Mouse (Mus musculus) heart, embryonic 11.5 days (tissue): ENCODE measurements at regions not wholly inside any gene's neighbourhood (a gene's known extent, or its start where the extent isn't known, plus 50 kb on each side); places are given as distances from the start of the nearest gene placed in this dataset.
A peak's percentile ranks its signal among the peaks of the same experiment; 100 is the strongest.

Source experiments
- ATAC-seq: fragments of 200-750 bp; cut with Nextera tagmentation; replicated peaks from 2 replicates; pipeline ENCODE4 v1.8.0; 2017; ENCODE audit warnings: moderate library complexity; ENCODE audit not compliant: insufficient number of reproducible peaks, low FRiP score, low TSS enrichment
- H3K27ac ChIP-seq: fragments of 300-500 bp; sonication (generic); 2 replicates; pipeline ENCODE4 v1.5.1; 2014; ENCODE audit warnings: mild to moderate bottlenecking, low read depth, low read length
- H3K27me3 ChIP-seq: fragments of 300-500 bp; sonication (generic); 2 replicates; pipeline ENCODE4 v1.6.1; 2014; ENCODE audit warnings: mild to moderate bottlenecking, low read length, mixed read lengths; ENCODE audit not compliant: control insufficient read depth, insufficient read depth
- H3K36me3 ChIP-seq: fragments of 300-500 bp; sonication (generic); 2 replicates; pipeline ENCODE4 v1.6.1; 2014; ENCODE audit warnings: mild to moderate bottlenecking, low read length, moderate library complexity, mixed read lengths; ENCODE audit not compliant: control insufficient read depth, insufficient read depth
- H3K4me1 ChIP-seq: fragments of 300-500 bp; sonication (generic); 2 replicates; pipeline ENCODE4 v1.6.1; 2014; ENCODE audit warnings: low read length; ENCODE audit not compliant: control insufficient read depth, insufficient read depth
- H3K4me2 ChIP-seq: fragments of 300-500 bp; sonication (generic); 2 replicates; pipeline ENCODE4 v1.6.1; 2014; ENCODE audit warnings: mild to moderate bottlenecking, moderate library complexity
- H3K4me3 ChIP-seq: fragments of 300-500 bp; sonication (generic); 2 replicates; pipeline ENCODE4 v1.5.1; 2014; ENCODE audit warnings: low read depth, low read length
- H3K9ac ChIP-seq: fragments of 300-500 bp; sonication (generic); 2 replicates; pipeline ENCODE4 v1.6.1; 2014; ENCODE audit warnings: mild to moderate bottlenecking, low read depth, low read length, moderate library complexity
- H3K9me3 ChIP-seq: fragments of 300-500 bp; sonication (generic); replicated peaks from 2 replicates; pipeline ENCODE4 v1.6.1; 2016; ENCODE audit warnings: low read length; ENCODE audit not compliant: control insufficient read depth
- WGBS: fragments of 180-500 bp; shearing (Covaris S2); extraction: QIAGEN DNeasy Blood & Tissue Kit; methylation state at CpG from one replicate; pipeline ENCODE4 v1.1.7; 2014; ENCODE audit not compliant: insufficient replicate concordance; 5-methylcytosine and 5-hydroxymethylcytosine counted together

DNA sequence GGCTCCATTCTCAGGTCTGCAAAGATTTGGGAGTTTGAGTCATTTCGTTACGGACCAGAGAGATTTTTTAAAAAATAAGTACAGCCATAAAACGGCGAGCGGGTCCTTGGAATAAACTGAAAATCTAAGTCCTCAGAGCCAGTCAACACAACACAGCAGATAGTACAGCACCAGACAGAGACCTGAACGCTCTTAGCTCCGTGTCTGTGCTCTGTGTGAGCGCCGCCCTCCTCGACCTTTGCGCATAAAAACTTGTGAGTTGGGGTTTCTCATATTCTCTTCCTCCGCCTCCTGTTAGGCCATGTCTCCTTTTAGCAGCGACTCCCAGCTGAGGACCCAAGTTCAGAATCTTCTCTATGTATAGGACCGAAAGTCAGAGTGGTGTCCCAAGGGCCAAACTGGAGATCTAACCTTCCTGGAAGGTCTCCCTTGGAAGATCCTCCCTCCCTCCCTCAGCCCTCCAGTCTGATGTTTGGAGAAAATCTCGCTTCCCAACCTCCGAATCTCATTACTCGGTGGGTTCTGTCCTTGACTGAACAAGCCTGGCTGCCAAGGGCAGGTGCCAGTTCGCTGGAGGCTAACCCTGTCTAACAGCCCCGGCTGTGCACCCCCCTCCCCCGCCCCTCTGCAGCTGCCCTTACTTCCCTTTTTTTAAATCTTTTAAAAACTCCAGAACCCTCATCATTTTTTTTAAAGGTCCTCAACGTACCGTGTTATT, 314.0 kb downstream of the Parp8 start:
- Histone ChIP-seq H3K27ac (no peak overlapping the region), H3K4me3 (peak overlapping the region; percentile 46), H3K9me3 (no peaks in the 10 kb centered on the region), H3K9ac (peak overlapping the region; percentile 49), H3K36me3 (no peaks in the 10 kb centered on the region), H3K4me2 (peak overlapping the region; percentile 89), H3K4me1 (peaks cover 9% of the 10 kb centered on the region; the same call in 1 of the 2 replicates), H3K27me3 (peaks cover 47% of the 10 kb centered on the region)
- WGBS: 2% methylated on average over 22 of the region's 22 CpGs
- no peak for ATAC-seq

- no peak overlapping the region for H3K4me3 ChIP-seq
- peaks cover 9% of the 10 kb centered on the region; the same call in 1 of the 2 replicates for H3K4me1 ChIP-seq
- no peaks in the 10 kb centered on the region for H3K36me3 ChIP-seq
- peaks cover 57% of the 10 kb centered on the region for H3K27me3 ChIP-seq
- H3K27ac ChIP-seq: no peak overlapping the region
- 17% methylated on average over 7 of the region's 7 CpGs for WGBS
- H3K9me3 ChIP-seq: no peaks in the 10 kb centered on the region
- no peak overlapping the region for H3K4me2 ChIP-seq
- no peak overlapping the region for H3K9ac ChIP-seq
- ATAC-seq: peak; percentile 42; the same call in 1 of the 2 replicates
Observed at GRCm38 (mm10) chr13:116709671-116710070, 315.7 kb downstream of the Parp8 start.

DNA sequence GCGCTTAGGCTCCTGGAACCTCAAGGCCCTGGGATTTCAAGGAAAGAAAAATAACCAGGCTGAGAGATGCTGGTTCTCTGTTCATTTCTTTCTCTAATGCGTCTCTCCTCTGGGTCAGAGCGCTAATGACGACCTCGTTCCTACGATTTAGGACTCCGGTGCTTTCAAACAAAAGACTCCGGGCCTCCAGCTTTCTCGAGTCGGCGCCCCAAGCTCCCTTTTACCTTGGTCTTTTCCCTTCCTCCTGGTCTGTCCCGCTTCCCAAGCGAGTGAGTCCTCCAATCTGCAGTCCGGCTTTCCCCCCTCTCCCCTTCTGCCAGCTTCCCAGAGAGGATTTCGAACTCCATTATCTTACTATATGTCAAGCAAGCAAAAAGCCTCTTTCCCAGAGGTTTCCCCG, 316.5 kb downstream of the Parp8 start:
- Histone ChIP-seq H3K27me3 (peaks cover 58% of the 10 kb centered on the region), H3K9ac (no peak overlapping the region; the same call in 1 of the 2 replicates), H3K36me3 (no peaks in the 10 kb centered on the region), H3K27ac (no peak overlapping the region), H3K4me1 (peaks cover 9% of the 10 kb centered on the region; the same call in 1 of the 2 replicates), H3K4me3 (peak overlapping the region; percentile 15), H3K9me3 (no peaks in the 10 kb centered on the region), H3K4me2 (peak overlapping the region; percentile 59)
- WGBS: 1% methylated on average over 16 of the region's 16 CpGs
- ATAC-seq: no peak

GRCm38 (mm10) chr13:116708456-116708780, 316.9 kb downstream of the Parp8 start:
- Histone ChIP-seq H3K4me3 (peak overlapping the region; percentile 15), H3K27me3 (peaks cover 58% of the 10 kb centered on the region), H3K9ac (no peak overlapping the region)

GRCm38 (mm10) chr13:116707621-116708455, 317.5 kb downstream of the Parp8 start:
- peaks cover 9% of the 10 kb centered on the region; the same call in 1 of the 2 replicates for H3K4me1 ChIP-seq
- H3K36me3 ChIP-seq: no peaks in the 10 kb centered on the region
- H3K9me3 ChIP-seq: no peaks in the 10 kb centered on the region
- H3K9ac ChIP-seq: no peak overlapping the region
- ATAC-seq: no peak
- peaks cover 58% of the 10 kb centered on the region for H3K27me3 ChIP-seq
- peak overlapping the region; percentile 59 for H3K4me2 ChIP-seq
- peak overlapping the region; percentile 15 for H3K4me3 ChIP-seq
- WGBS: 5% methylated on average over 20 of the region's 20 CpGs
- H3K27ac ChIP-seq: no peak overlapping the region

More at GRCm38 (mm10) chr13:116708456-116708780, 316.9 kb downstream of the Parp8 start:
- Histone ChIP-seq H3K4me2 (peak overlapping the region; percentile 59), H3K36me3 (no peaks in the 10 kb centered on the region), H3K27ac (no peak overlapping the region), H3K9me3 (no peaks in the 10 kb centered on the region), H3K4me1 (peaks cover 9% of the 10 kb centered on the region; the same call in 1 of the 2 replicates)
- no peak for ATAC-seq
- WGBS: 1% methylated on average over 7 of the region's 7 CpGs

DNA sequence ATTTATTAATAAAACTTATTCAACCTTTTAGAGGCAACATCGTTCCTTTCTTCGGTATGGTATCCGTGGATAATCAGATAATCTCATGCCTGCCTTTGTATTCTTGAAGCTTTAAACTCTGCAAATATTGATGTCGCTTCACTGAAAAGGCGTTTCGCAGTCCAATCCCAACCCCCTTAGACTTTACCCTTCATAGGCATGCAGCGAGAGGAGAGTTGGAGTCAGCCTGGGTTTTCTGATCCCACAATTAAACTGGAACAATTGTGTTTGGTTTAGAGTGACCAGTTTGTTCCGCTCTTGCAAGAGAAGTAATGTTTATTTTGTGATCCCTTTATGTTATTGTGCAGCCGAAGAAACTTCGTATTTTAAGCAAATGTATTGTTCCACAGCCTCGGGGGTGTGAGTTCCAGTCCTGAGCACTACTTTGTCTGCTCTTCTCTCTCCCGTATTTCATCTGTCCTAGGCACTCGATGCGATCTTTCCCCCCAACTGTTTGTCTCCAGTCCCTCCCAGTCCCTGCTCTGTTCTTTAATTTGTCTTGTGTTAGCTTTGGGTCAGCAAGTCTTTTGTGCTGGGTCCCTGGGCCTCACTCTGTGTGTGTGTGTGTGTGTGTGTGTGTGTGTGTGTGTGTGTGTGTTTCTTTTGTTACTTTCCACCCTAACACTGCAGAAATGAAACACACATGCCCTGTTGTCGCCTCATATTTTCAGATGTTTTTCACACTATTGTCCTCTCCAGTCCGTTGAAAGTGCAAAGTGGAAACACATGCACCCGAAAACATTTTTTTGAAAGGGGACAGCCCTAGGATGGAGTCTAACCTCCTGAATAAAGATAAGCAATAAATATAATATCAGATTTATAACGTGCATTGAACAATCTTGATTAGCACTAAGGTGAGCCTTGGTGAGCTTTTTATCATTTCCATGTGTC, 318.7 kb downstream of the Parp8 start:
- 9% methylated on average over 18 of the region's 18 CpGs for WGBS
- H3K27me3 ChIP-seq: peaks cover 58% of the 10 kb centered on the region
- H3K9me3 ChIP-seq: no peaks in the 10 kb centered on the region
- no peak for ATAC-seq
- H3K4me3 ChIP-seq: no peak overlapping the region
- H3K9ac ChIP-seq: no peak overlapping the region
- H3K4me2 ChIP-seq: peak overlapping the region; percentile 75
- no peaks in the 10 kb centered on the region for H3K36me3 ChIP-seq
- peaks cover 7% of the 10 kb centered on the region; the same call in 1 of the 2 replicates for H3K4me1 ChIP-seq
- no peak overlapping the region for H3K27ac ChIP-seq

DNA sequence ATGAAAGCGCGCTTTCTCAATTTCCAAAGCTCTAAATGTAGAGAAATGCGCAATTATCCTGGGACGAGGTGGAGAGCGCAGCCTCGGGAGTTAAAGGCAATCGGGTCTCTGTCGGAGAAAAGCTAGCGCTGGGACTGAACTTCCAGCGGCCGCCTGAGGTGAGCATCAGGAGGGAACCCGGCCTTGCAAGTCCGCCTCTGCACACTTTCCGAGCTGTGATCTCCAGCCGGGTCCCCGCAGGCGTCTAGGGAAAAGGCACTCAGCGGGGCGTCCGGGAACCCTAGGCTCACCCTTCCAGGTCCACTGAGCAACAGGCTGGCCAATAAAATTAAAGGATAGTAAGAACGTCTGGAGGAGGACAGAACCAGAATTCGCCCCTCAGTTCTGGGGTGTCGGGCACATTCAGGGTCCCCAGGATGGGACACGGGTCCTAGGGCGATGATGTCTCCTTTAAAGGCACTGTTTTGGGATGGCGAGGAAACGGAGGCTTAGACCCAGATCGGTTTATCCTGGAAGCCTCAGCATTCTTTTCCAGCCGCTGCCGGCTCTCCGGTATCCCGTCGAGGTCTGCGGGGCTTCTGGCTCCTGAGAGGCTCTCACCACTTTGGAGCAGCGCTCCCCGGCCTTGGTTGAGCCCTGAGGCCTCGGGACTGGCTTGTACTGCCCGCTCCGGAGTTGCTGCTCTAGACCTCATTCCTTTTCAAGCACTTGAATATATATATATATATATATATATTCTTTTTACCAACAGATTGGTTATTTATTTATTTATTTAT, 319.5 kb downstream of the Parp8 start:
- no peak overlapping the region for H3K27ac ChIP-seq
- no peaks in the 10 kb centered on the region for H3K9me3 ChIP-seq
- H3K4me1 ChIP-seq: peaks cover 7% of the 10 kb centered on the region; the same call in 1 of the 2 replicates
- peak overlapping the region; percentile 75 for H3K4me2 ChIP-seq
- peak overlapping the region; percentile 47 for H3K4me3 ChIP-seq
- peak; percentile 51; the same call in 1 of the 2 replicates for ATAC-seq
- H3K27me3 ChIP-seq: peaks cover 50% of the 10 kb centered on the region
- peak overlapping the region; percentile 49; the same call in 1 of the 2 replicates for H3K9ac ChIP-seq
- under 1% methylated on average over 39 of the region's 39 CpGs for WGBS
- H3K36me3 ChIP-seq: no peaks in the 10 kb centered on the region
